Mouse (Mus musculus): ENCODE results near the gene Neurod1.

Gene Neurod1

DNA sequence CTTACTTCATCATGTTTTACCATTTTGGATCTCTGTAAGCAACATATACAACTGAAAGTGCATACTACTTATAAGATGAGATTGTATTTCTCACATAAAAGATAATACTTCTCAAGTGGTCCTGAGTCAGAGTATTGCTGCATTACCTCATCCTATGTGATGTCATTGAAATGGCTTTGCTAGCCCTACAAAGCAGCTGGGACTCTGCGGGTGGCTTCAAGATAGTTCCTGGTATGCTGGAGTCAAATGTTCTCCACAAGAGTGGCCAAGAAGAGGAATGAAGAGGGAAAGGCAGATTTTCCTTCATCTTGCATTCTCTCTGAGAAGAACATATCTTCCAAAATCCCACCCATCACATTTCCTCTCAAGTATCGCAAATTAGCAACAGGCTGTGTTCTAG lies 13.2 kb downstream of the Neurod1 start:
- DNase-seq (ENCODE audit: low spot score in 2 of 2) = no peak

DNA sequence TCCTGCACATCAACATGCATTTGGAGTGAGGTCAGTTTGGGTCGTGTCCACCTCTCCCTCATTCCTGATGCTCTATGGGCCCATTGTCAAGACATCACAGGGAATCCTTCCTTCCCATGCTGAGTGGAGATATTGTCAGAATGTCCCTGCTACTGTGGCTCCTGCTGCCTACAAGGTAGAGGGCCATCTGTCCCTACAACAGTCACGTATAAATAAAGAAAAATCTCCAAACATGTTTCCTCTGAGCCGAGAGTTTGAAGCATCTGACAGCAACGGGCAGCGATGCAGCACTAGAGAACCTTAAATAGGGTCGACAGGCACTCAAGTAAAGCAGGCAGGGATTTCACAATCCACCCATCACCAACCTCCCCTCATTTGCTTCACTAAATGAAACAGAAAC lies 13.6 kb downstream of the Neurod1 start:
- DNase-seq (ENCODE audit: low spot score in 2 of 2) = no peak

DNA sequence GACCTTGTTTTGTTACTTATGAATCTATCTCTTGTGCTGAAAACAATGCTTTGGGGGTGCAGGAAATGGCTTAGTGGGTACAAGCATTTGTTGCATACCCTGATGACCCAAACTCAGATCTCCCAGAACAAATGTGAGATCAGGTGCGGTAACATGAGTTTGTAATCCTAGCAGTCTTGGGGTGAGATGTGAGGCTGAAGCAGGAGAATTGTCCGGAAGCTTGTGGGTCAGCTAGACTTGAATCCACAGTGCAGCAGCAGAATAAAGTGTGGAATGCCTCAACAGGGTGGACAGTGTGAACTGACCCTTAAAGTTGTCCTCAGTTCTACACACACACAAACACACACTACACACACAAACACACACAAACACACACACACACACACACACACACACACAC lies 14.3 kb downstream of the Neurod1 start:
- DNase-seq (ENCODE audit: low spot score in 2 of 2) = no peak

DNA sequence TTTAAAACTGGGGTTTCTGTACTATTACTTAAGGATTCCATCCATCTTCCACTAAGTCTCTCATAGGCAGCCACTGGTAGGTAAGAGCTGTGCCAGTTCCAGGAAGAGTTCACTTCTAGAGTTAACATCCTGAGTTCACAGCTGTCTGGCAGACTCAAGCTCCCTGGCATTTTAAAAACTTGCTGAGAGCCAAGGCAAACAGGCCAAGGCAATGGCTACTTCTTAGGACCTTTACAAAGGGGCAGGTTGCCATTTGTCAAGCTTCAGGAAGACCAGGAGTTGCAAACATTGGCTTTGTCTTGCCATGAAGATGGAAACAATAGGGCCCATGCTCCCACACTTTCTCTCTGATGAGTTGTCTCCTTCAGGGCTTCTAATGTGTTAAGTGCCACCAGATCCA lies 26.5 kb downstream of the Neurod1 start:
- no peak for DNase-seq (ENCODE audit: low spot score in 2 of 2)

DNA sequence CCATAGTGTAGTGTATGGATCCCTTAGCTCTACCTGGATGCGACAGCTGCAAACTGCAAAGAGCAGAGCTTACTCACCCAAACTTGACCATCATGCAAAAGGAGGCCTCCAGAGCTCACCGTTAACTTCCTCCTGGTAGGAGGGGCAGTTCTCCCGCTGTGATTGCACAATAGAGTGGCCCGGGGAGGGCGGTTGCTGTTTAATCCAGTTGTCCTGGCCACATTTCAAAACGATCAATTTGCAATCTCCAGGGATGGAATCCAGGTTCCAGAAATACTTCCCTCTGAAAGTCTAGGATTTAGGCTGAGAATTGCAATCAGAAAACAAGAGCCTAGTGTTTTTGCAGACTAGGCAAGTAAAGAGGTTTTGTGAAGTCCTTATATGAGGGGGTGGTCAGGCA lies 26.9 kb downstream of the Neurod1 start:
- DNase-seq (ENCODE audit: low spot score in 2 of 2) = no peak

DNA sequence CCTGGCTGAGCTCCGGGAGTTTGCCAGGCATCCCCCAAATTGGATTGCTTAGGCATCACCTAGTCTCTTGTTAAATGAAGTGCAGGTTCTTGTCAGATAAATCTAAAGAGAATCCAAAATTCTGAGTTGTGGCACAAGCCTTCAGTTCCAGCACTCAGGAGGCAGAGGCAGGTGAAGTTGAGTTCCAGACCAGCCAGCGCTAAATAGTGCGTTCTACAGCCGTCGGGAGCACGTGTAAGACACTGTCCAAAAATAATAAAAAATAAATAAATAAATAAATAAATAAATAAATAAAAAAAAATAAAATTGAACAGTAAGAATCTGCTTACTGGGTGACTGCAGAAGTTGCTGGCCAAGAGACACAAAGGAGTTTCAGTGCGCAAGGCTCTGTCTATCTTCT lies 27.4 kb downstream of the Neurod1 start:
- DNase-seq (ENCODE audit: low spot score in 2 of 2) = no peak

DNA sequence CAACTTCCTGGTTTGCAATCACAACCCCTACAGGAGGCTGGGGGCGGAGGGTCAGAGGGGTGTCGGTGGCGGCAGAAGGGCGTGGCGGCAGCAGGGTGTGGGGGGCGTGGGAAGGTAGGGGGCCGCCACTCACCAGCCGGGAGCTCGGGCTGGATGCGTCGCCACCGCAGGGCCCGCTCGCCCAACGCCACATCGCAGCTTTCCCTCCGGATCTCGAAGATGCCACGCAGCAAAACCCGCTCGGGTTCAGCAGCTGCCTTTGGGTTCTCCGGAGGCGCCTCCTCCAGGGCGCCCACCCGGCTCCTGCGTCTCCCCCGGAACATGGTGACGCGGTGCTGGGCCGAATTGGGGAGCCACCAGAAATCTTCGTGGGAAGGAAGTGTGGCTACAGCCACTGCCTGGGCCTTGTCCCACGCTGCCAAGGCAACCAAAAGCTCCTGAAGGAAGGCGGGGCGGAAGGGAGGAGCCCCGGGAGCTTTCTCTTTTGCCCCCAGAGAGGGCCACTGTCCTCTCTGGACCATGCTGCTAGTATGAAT lies 27.9 kb downstream of the Neurod1 start:
- no peak for DNase-seq (ENCODE audit: low spot score in 2 of 2)

DNA sequence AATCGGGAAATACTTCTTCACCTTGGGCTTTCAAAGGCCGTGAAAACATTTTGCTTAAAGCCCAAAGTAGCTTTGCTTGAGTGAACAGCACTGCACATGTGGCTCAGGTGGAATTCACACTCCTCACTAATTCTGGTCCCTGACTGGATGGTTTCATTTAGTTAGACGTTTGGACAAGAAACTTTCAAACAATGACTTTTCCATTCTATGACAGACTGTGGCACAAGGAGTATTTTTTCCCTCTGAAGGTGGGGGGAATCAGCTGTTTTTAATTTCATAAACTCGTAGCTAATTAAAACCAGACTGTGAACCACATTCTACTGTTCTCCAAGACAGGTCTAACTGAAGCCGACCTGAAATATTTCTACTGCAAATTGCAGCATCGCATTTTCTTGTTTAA lies 28.5 kb downstream of the Neurod1 start:
- no peak for DNase-seq (ENCODE audit: low spot score in 2 of 2)

DNA sequence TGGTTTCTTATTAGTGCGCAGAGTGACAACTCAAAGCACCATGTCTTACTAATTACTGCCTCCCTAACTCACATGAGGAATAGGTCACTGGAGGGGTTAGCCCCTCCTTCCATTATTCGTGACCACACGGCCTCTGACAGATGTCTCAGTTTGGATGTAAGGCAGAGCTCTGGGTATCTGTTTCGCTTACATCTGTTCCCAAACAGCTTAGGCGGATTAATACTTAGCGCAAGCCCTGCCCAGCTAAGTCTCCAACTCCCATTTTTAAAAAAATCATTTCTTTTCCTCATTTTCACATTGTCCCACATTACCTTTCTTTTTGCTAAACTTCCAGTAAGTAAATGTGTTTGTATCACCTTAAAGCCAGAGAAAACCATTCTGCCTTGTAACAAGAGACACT lies 34.9 kb downstream of the Neurod1 start:
- no peak for DNase-seq (ENCODE audit: low spot score in 2 of 2)

DNA sequence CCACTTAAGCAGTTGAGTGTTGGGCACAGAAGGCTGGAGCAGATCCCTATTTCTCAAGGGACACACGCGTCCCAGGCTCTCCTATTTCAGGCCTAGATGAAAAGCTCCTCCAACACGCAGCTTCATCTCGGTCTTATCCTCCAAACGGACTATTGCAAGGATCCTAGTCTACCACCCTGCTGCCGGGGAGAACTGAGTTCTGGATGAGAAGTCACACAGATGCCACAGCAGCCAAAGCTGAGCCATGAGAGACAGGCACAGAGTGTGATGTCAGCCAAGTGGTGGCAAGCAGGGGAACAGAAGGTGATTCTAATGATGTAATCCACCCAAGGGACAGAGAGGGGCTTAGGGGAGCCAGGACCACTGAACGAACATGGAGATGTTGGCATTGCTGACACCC lies 42.0 kb downstream of the Neurod1 start:
- no peak for DNase-seq (ENCODE audit: low spot score in 2 of 2)

DNA sequence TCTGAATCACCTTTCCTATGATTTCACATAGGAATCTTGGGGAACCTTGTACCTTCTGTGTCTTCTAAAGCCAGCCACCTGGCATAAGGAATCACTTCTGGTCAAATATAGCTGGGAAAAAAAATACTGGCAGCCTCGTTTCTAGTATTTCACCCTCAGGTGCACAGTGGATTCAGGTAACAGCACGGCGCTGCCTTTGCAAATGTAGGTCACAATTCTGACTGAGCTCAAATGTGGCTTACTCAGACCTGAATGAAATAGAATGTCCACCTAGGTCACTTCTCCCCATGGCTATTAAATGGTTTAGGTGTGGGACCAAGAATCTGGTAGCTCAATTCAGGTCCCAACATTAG lies 45.7 kb downstream of the Neurod1 start:
- no peak for DNase-seq (ENCODE audit: low spot score in 2 of 2)

DNA sequence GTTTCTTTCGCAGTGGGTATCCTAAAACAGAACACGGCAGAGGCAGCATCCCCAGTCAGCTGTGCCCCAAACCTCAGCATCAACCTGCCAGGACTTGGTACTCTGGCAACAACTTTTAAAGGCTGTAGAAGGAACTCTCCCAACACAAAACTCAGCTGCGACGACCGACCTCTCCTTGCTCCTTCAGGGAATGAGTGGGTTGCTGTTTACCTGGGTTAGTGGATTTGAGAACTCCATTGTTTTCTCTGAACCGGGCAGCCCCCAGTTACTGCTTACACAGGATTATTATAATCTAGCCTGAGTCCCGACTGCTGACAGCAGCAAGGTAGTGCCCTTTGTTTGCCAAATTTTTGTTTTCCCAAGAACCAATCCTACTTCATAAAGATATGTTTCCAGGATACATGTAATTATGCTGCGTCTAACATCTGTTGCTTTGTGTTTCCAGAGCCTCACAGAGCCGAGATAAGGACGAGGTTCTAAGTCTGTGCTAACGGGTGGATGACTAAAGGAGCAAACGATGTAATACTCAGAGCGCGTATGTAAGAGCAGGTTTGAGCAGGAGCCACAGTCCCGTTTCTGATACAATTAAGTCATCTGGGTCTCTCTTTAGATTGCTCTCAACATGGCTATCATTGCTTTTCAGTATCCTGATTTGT lies 46.2 kb downstream of the Neurod1 start:
- DNase-seq (ENCODE audit: low spot score in 2 of 2) = no peak

DNA sequence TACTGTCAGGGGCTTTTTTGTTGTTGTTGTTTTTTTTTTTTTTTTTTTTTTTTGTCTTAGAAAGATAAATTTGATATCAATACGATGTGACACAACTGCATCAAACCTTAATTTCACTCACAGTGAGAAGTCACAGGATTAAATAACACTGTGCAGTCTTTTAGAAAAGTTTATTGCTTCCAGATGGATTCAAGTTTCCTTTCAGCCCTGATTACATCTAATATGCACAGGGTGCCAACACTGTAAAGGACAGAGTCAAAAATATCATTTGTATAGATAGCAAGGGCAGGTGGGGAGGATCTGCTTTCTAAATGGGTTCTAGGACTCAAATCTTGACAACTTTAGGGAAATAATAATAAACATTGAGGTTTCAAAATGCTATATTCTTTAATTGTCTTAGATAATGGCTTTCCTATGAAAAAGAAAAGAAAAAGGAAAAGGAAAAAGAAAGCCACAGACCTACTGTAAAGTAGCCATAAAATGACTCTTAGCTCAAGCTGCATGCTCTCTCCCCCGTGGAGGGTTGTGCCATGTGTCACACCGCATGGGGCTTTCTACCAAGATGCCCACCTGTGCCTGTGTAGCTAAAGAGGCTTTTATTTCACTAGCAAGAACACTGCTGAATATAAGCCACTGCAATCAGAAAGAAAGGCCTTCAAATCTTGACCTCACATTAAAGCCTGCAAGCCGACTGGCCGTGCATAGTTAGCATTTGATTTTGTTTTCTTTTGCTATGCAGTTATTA lies 50.7 kb downstream of the Neurod1 start:
- DNase-seq (ENCODE audit: low spot score in 2 of 2) = no peak

Data from thymus, postnatal 10 days (tissue).